Mouse (Mus musculus) embryonic fibroblast, embryonic 13.5 days (primary cell): Measurements from ENCODE around the gene Cog4.

Experiments
- CTCF ChIP-seq: IDR thresholded peaks from 2 replicates; pipeline ENCODE4 v1.5.1; 2011; ENCODE audit warnings: mild to moderate bottlenecking, control low read depth, low read length, moderate library complexity, borderline replicate concordance; ENCODE audit not compliant: insufficient read depth
- POLR2A ChIP-seq: IDR thresholded peaks from 2 replicates; pipeline ENCODE4 v1.6.1; 2011; ENCODE audit warnings: low read depth, mild to moderate bottlenecking, control low read depth, low read length, moderate library complexity

GRCm38 (mm10) chr8:110824861-110825260 is 21.5 kb upstream of the Cog4 start:
- TF ChIP-seq CTCF: no peak
- TF ChIP-seq POLR2A: no peak
